Mouse (Mus musculus) brain, embryonic 14.5 days (tissue): Measurements from ENCODE around the gene Nav1. TPM values are rescaled to one million over a fixed set of nuclear protein-coding genes. Genes with fewer than 3 reads are reported as not detected.

ENCODE experiments used
- DNase-seq: peaks from one replicate; pipeline ENCODE4 v3.0.0-alpha.2; 2011; ENCODE audit warnings: low read depth
- CTCF ChIP-seq: fragments of 200-500 bp; IDR thresholded peaks from 2 replicates; pipeline ENCODE4 v1.5.1; 2012; ENCODE audit warnings: inconsistent platforms, mild to moderate bottlenecking, moderate library complexity, borderline replicate concordance; ENCODE audit not compliant: insufficient read depth, insufficient read length; ENCODE audit errors: extremely low read depth
- POLR2A ChIP-seq: fragments of 200-500 bp; IDR thresholded peaks from 2 replicates; pipeline ENCODE4 v1.6.1; 2012; ENCODE audit warnings: mild to moderate bottlenecking, inconsistent platforms, borderline replicate concordance; ENCODE audit not compliant: poor library complexity, insufficient read depth, insufficient read length, severe bottlenecking; ENCODE audit errors: extremely low read depth
- polyA plus RNA-seq: library from polyadenylated mRNA; depleted of rRNA; stranded (reverse); fragments of >200 nt; gene quantifications from 2 replicates; pipeline ENCODE4 v1.2.3, GENCODE M21; 2012

Gene Nav1
- polyA plus RNA-seq, 1 experiment: 92.9 TPM

DNA sequence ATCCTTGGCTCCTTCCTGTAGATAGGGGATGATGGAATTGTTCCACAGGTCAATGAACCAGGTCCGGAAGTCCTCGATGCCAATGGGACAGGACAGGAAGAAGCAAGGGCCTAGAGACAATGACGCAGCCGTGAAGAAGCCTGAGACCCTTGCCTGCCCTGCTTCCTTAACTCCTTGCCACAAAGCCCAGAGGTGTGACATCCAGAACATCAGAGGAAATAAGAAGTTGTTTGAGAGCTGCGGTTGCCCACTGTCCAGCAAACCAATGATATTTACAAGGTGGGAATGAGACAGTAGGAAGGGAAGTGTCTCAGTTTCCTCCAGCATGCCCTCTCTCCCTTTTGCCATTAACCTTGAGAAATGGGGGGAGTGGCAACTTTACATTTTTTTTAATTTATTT is 158.2 kb downstream of the Nav1 start:
- TF ChIP-seq CTCF (no peak), POLR2A (no peak)
- no peak for DNase-seq

DNA sequence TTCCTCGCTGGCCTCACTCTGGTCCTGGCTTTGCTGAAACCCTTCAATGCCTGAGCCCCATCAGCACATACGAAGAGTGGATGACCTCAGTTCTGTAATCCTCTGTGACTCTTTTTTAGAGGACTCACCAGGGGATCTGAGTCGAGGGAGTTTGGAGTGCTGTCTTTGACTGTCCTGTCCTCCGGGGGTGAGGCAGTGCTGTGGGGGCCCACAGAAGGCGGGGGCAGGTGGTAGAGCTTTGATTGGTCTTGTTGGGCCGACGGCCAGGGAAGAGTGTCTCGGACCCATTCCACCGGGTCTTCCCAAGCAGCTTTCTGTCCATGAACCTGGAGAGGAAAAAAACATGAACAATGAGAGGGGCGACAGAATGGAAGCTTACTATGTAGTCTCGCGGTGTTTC is 163.6 kb downstream of the Nav1 start:
- no peak for TF ChIP-seq POLR2A
- no peak for TF ChIP-seq CTCF
- no peak for DNase-seq

DNA sequence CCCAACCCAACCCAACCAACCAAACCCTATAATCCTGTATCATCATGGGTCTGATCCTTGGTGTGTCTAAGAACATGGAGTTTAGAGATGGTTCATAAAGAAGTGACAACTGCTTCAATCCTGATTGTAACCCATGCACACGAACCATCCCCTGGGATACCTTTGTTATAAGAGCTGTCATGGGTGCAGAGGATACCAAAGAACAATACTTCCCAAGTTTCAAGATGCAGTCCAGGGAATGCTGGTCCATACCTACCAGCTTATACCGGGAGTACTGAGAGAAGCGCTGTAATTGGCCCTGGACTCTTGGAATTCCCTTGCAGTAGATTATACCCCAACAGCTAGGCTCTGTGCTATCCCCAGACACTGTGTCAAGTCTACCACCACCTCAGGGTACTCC is 165.2 kb downstream of the Nav1 start:
- no peak for TF ChIP-seq CTCF
- TF ChIP-seq POLR2A: no peak
- no peak for DNase-seq

DNA sequence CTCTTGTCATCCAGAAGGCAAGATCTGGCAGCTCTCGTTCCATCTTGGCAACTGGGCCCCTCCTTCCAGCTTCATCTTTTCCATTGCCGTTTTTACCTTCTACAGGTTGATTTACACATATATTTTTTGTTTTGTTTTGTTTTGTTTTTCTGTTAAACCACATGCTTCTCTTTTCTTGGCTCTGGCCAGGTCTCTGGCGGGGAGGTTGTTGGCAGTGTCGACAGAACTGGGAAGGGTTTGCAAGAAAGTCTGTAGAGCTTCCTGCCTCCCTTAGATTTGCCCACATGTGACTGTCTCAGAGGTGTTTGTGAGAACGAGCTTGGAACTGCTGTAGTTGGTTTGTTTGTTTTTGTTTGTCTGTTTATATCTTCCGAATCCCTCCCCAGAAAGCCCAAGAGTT is 166.1 kb downstream of the Nav1 start:
- TF ChIP-seq CTCF: no peak
- TF ChIP-seq POLR2A: no peak
- no peak for DNase-seq

DNA sequence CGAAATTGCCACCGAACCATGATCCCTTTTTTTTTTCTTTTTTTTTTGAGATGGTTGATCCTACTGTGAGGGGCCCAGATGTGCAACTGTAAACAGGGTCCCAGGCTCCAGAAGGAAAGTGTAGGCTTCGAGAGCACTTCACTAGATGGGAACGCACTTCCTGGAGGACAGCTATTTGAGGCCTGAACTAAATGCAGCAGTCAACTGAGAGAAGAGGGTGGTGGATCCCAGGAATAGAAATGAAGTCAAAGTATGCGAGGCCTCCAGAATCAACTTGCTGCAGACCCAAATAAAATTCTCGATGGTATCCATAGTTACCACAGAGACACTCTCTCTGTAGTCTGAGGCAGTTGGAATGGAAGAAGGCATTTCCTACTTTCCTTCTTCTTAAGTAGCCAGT is 168.3 kb downstream of the Nav1 start:
- no peak for DNase-seq
- no peak for TF ChIP-seq CTCF
- TF ChIP-seq POLR2A: no peak

- no peak for TF ChIP-seq CTCF
- no peak for TF ChIP-seq POLR2A
- DNase-seq: peak; percentile 68
Measured at GRCm38 (mm10) chr1:135435823-135436222, 171.3 kb downstream of the Nav1 start.

- TF ChIP-seq POLR2A: no peak
- no peak for TF ChIP-seq CTCF
- no peak for DNase-seq
Measured at GRCm38 (mm10) chr1:135430669-135431017, 176.5 kb downstream of the Nav1 start.

- peak; percentile 41; the same call in 1 of the 2 replicates for TF ChIP-seq CTCF
- TF ChIP-seq POLR2A: peak; percentile 94
- peak; percentile 98 for DNase-seq
Measured at GRCm38 (mm10) chr1:135429901-135430668, 177.0 kb downstream of the Nav1 start, which contains the start of gene Ipo9. TSS of gene Ipo9 (minus strand) at chr1:135430499.

GRCm38 (mm10) chr1:135427390-135427789 is 179.7 kb downstream of the Nav1 start:
- no peak for DNase-seq
- no peak for TF ChIP-seq POLR2A
- no peak for TF ChIP-seq CTCF

DNA sequence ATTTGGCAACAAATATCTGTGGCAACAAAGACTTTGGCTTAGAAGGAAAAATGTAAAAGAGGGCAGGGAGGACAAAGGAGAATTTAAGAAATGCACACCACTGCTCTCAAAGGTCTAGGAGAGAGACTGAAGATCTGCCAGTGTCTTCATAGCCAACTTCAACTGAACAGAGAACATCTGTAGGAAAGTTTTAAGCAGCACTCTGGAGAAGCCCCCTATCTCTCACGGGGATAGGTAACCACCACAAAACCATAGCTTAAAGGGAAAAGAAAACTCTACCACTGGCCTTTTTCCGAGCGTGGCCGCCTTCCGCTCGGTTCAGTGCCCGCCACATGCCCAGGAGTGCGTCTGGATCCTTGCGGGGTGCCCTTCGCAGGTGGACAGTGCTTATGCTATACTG is 180.4 kb downstream of the Nav1 start:
- TF ChIP-seq POLR2A (no peak), CTCF (no peak)
- DNase-seq: no peak

- DNase-seq: no peak
- TF ChIP-seq CTCF (no peak), POLR2A (no peak)
Measured at GRCm38 (mm10) chr1:135422772-135423171, 184.3 kb downstream of the Nav1 start.

DNA sequence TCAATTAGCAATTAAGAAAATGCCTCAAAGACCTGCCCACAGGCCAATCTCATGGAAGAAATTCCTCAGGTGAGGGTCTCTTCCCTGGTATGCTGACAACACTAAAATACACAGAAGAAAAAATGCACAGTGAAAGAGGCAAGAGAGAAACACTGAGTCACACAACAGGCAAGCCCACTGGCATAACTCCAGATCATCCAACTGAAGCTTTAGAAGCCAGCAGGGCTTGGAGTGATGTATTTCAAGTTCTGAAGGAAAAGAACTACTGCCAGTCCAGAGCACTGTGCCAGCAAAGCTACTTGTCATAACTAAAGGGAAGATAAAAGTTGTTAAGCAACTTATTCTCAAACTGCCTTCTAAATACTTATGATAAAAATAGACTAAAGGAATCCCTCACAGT is 193.1 kb downstream of the Nav1 start:
- TF ChIP-seq POLR2A: no peak
- TF ChIP-seq CTCF: no peak
- no peak for DNase-seq

DNA sequence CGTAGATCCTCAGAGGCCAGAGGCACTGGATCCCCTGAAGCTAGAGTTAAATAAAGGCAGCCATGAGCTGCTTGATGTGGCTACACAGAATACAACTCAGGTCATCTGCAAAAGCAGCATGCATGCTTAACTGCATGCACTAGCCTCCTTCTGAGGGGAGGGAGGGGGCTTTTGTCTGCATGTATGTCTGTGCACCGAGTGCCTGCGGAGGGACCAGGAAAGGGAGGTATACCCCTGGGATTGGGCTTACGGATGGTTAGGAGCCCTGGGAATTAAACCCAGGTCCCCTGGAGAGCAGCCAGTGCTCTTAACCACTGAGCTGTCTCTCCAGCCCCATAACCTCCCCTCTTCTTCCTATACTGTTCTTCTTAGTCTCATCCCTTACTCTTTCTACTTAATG is 195.0 kb downstream of the Nav1 start:
- no peak for DNase-seq
- TF ChIP-seq POLR2A (no peak), CTCF (no peak)

DNA sequence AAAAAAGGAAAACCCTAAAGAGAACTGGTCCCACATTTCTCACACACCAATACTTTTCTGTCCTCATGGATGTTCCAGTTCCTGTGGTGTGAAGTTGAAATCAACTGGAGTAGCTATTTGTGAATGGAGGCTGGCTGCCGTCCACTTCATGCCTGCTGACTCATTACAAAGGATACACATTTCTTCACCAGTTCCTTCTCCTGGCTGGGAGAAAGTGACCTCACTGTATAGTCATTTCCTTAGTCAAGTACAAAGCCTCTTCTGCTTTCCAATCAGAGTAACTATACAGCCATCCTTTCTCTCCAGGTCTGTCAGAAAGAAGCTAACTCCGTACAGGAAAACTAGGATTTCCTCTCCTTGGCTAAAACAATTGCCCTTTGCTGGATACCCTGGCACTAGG is 196.1 kb downstream of the Nav1 start:
- peak; percentile 22 for DNase-seq
- TF ChIP-seq POLR2A (no peak), CTCF (no peak)
